Mouse (Mus musculus) olfactory bulb, adult 2 months (tissue): ENCODE data around the gene Irgc1. TPM values are rescaled to one million over a fixed set of nuclear protein-coding genes. Genes with fewer than 3 reads are reported as not detected.
"Not testable (repeated sequence)": the region's sequence is repeated elsewhere in the genome, so short reads cannot be mapped to it uniquely, and the experiment has no call there.

Experiments
- H3K27ac ChIP-seq: fragments of 200-500 bp; 2 replicates; pipeline ENCODE4 v1.5.1; 2012; ENCODE audit warnings: low read depth, low read length; ENCODE audit not compliant: insufficient read depth
- H3K4me1 ChIP-seq: fragments of 200-500 bp; 2 replicates; pipeline ENCODE4 v1.6.1; 2012; ENCODE audit warnings: low read length; ENCODE audit not compliant: control insufficient read depth, insufficient read depth
- H3K4me3 ChIP-seq: fragments of 200-500 bp; 2 replicates; pipeline ENCODE4 v1.5.1; 2012; ENCODE audit warnings: mild to moderate bottlenecking, low read depth, low read length, moderate library complexity; ENCODE audit not compliant: insufficient read depth
- CTCF ChIP-seq: fragments of 200-500 bp; IDR thresholded peaks from 2 replicates; pipeline ENCODE4 v1.5.1; 2012; ENCODE audit warnings: low read depth, mild to moderate bottlenecking, low read length, moderate library complexity; ENCODE audit not compliant: insufficient read depth
- POLR2A ChIP-seq: fragments of 200-500 bp; IDR thresholded peaks from 2 replicates; pipeline ENCODE4 v1.6.1; 2012; ENCODE audit warnings: mild to moderate bottlenecking, low read depth, low read length, moderate library complexity; ENCODE audit not compliant: insufficient read depth
- WGBS: fragments of 180-500 bp; shearing (Covaris S2); methylation state at CpG from one replicate; pipeline ENCODE4 v1.1.7; 2018; 5-methylcytosine and 5-hydroxymethylcytosine counted together
- polyA plus RNA-seq: library from polyadenylated mRNA; stranded (reverse); fragments of >200 nt; gene quantifications from 2 replicates; pipeline ENCODE4 v1.2.4, GENCODE M21; 2012; ENCODE audit warnings: low replicate concordance; ENCODE audit not compliant: missing spikeins, insufficient read depth, insufficient read length

The Irgc1 gene
- not detected in 2 replicates for polyA plus RNA-seq

GRCm38 (mm10) chr7:24451855-24452311 is at the start of gene Irgc1:
Irgc1 (minus strand) TSS chr7:24452297.
- TF ChIP-seq CTCF, result no peak
- TF ChIP-seq POLR2A, result no peak
- no peak within 1 kb of the TSS for H3K4me3 ChIP-seq
- H3K4me1 ChIP-seq, result peaks cover 9% of the 10 kb centered on the region
- WGBS, result 57% methylated on average over 9 of the region's 9 CpGs
- no peak within 1 kb of the TSS for H3K27ac ChIP-seq

DNA sequence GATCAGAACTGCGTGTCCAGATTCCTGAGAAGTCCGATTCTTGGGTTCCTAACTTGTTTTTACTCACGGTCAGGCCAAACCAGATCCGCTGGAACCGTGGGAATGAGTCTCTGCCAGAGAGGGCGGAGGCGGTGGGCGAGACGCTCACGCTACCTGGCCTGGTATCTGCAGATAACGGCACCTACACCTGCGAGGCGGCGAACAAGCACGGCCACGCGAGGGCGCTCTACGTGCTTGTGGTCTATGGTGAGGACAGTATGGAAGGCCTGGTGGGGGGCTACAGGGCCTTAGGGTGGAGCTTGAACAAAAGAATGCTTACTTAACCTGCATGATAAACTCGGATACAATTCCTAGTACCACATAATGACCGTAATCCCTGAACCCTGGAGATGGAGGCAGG is 49.4 kb upstream of the Irgc1 start:
- no peak overlapping the region for H3K27ac ChIP-seq
- 66% methylated on average over 21 of the region's 21 CpGs for WGBS
- H3K4me3 ChIP-seq, result no peak overlapping the region
- no peak for TF ChIP-seq POLR2A
- TF ChIP-seq CTCF, result 0 out of 2 replicates have a peak, but pooled peaks have one; percentile 9
- H3K4me1 ChIP-seq, result peaks cover 16% of the 10 kb centered on the region

- WGBS, result 53% methylated on average over 7 of the region's 7 CpGs
- Histone ChIP-seq H3K27ac (no peak overlapping the region), H3K4me3 (no peak overlapping the region), H3K4me1 (peaks cover 16% of the 10 kb centered on the region)
- no peak for TF ChIP-seq CTCF
- TF ChIP-seq POLR2A, result no peak
Observed at GRCm38 (mm10) chr7:24500929-24501328, 48.8 kb upstream of the Irgc1 start.

- no peak for TF ChIP-seq POLR2A
- no peak for TF ChIP-seq CTCF
- H3K4me1 ChIP-seq, result peaks cover 9% of the 10 kb centered on the region
- no peak overlapping the region for H3K27ac ChIP-seq
- H3K4me3 ChIP-seq, result no peak overlapping the region
- 54% methylated on average over 43 of the region's 43 CpGs for WGBS
Observed at GRCm38 (mm10) chr7:24499856-24500577, 47.9 kb upstream of the Irgc1 start.

DNA sequence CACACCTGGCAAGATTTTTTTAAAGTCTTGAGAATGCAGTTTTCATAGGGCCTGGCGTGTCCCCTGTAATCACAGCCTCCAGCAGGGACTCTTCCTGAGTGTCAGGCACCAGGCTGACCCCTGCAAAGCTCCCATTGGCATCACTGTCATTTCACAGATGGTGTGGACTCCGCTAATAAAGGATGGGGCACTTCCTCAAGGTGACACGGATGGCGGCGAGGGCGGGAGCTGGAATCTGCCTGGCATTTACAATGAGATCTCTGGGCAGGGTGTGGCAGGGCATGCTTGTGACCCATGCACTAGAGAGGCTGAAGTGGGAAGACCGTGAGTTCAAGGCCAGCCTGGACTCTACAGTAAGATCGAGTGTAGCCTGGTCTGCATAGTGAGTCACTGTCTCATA is 36.2 kb upstream of the Irgc1 start:
- no peak overlapping the region for H3K4me3 ChIP-seq
- peaks cover 31% of the 10 kb centered on the region for H3K4me1 ChIP-seq
- H3K27ac ChIP-seq, result peak overlapping the region; percentile 41; the same call in 1 of the 2 replicates
- no peak for TF ChIP-seq CTCF
- TF ChIP-seq POLR2A, result no peak
- WGBS, result 75% methylated on average over 8 of the region's 8 CpGs

DNA sequence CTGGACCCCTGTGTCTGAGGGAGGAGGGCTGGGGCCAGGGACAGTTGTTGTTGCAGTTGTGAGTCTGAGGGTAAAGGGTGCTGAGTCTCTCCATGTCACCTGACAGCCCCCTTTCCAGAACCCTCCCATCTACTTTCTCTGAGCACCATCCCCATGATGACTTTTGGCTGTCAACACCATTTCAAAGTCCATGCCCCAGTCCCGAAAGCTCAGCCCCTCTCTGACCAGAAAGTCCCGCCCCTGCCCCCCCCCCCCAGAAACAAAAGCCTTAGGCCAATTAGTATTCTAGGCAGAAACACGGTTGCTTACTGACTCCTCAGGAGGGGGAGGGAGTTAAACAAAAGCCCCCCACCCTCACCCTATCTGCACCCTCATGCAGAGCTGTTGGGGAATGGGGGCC is 35.3 kb upstream of the Irgc1 start:
- peak overlapping the region; percentile 94 for H3K27ac ChIP-seq
- no peak for TF ChIP-seq POLR2A
- no peak for TF ChIP-seq CTCF
- WGBS, result 10% methylated on average over 3 of the region's 3 CpGs
- H3K4me1 ChIP-seq, result peaks cover 33% of the 10 kb centered on the region
- H3K4me3 ChIP-seq, result peak overlapping the region; percentile 42

- TF ChIP-seq POLR2A (no peak), CTCF (no peak)
- Histone ChIP-seq H3K27ac (peak overlapping the region; percentile 94), H3K4me3 (peak overlapping the region; percentile 42), H3K4me1 (peaks cover 33% of the 10 kb centered on the region)
- 12% methylated on average over 9 of the region's 9 CpGs for WGBS
Observed at GRCm38 (mm10) chr7:24486654-24487130, 34.6 kb upstream of the Irgc1 start.

- peak overlapping the region; percentile 94 for H3K27ac ChIP-seq
- TF ChIP-seq CTCF (no peak), POLR2A (no peak)
- peak overlapping the region; percentile 42 for H3K4me3 ChIP-seq
- peaks cover 41% of the 10 kb centered on the region for H3K4me1 ChIP-seq
- 23% methylated on average over 9 of the region's 9 CpGs for WGBS
Observed at GRCm38 (mm10) chr7:24485481-24485880, 33.4 kb upstream of the Irgc1 start.

- H3K4me1 ChIP-seq, result peaks cover 42% of the 10 kb centered on the region
- H3K4me3 ChIP-seq, result peak overlapping the region; percentile 64; the same call in 1 of the 2 replicates
- 50% methylated on average over 6 of the region's 6 CpGs for WGBS
- not testable (repeated sequence) for H3K27ac ChIP-seq
Observed at GRCm38 (mm10) chr7:24483291-24483690, 31.2 kb upstream of the Irgc1 start.
